Mouse (Mus musculus): ENCODE measurements around the gene Gm4559.
"Not testable (repeated sequence)": the region's sequence is repeated elsewhere in the genome, so short reads cannot be mapped to it uniquely, and the experiment has no call there.

DNA sequence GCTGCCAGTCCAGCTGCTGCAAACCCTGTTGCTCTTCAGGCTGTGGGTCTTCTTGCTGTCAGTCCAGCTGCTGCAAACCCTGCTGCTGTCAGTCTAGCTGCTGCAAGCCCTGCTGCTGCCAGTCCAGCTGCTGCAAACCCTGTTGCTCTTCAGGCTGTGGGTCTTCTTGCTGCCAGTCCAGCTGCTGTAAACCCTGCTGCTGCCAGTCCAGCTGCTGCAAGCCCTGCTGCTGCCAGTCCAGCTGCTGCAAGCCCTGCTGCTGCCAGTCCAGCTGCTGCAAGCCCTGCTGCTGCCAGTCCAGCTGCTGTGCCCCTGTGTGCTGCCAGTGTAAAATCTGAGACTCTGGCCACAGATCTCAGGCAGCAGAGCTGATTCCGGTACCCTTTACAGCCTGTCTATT lies 29.8 kb upstream of the Gm4559 start:
- TF ChIP-seq CTCF (IDR thresholded peaks at IDR 0.05; ENCODE audit: control insufficient read depth, insufficient read depth, insufficient replicate concordance, low read depth, low read length); POLR2A (IDR thresholded peaks at IDR 0.05; ENCODE audit: control insufficient read depth, low read depth, low read length): not testable (repeated sequence)
